In the genomic region with DNA sequence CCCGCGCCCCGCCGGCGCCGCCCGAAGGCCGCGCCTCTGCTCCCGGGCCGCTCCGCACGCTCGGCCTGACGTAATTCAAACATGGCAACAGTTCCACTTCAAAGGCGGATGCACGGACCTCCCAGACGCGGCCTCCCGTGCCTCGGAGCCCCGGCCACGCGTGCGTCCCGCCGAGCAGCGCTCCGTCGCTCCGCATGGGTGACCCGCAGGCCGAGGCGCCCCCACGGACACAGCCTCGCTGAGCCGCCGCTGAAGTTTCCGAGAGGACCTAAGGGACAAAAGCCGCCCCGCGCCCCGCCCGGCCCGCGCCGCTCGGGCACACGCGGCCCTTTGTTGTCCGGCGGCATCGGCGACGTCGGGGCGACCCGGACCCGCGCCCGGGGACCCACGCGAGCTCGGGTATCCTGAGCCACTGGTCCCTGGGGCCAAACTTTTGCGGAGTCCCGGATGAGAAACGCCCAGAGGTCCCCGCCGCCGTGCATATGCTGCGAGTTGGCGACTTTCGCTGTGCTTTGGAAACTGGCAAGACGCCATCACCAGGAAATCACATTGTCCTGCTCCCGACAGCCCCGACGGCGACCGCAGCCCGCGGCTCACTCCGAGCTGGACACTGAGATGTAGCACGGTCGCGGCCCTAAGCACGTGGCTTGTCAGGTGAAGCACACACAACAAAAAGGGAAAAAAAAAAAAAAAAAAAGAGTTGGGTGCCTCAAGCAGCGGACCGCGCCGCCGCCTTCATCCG, we compare ENCODE assay signal across 8 mouse cellular contexts. TPM values are rescaled to one million over a fixed set of nuclear protein-coding genes. Genes with fewer than 3 reads are reported as not detected.
DNase-seq lines count a peak whose midpoint lies in the region; ATAC-seq and TF ChIP-seq lines count a peak whose summit lies in the region.

No protein-coding gene starts in this region.

- under 1% methylated on average over 90 of the region's 92 CpGs for WGBS in bone marrow, adult 2 months
- WGBS in heart, embryonic 13.5 days = under 1% methylated on average over 91 of the region's 92 CpGs
- WGBS in kidney, postnatal 0 days = under 1% methylated on average over 91 of the region's 92 CpGs
- WGBS in liver, embryonic 16.5 days (ENCODE audit: insufficient replicate concordance) = under 1% methylated on average over 92 of the region's 92 CpGs
- under 1% methylated on average over 88 of the region's 92 CpGs for WGBS in neural tube, embryonic 12.5 days

- peak overlapping the region; percentile 89 for H3K9ac ChIP-seq in heart, embryonic 13.5 days
- peak overlapping the region; percentile 94 for H3K9ac ChIP-seq in kidney, postnatal 0 days (ENCODE audit: low read depth, low read length)
- H3K9ac ChIP-seq in liver, embryonic 16.5 days (ENCODE audit: low read depth, low read length) = peak overlapping the region; percentile 92
- peak overlapping the region; percentile 96 for H3K9ac ChIP-seq in neural tube, embryonic 12.5 days

- peak; percentile 56 for ATAC-seq in heart, embryonic 13.5 days (ENCODE audit: extremely low read depth, insufficient number of reproducible peaks, low FRiP score, low TSS enrichment)
- peak; percentile 70 for ATAC-seq in kidney, postnatal 0 days (replicated peaks; ENCODE audit: low FRiP score, low read depth)
- peak; percentile 66 for ATAC-seq in liver, embryonic 16.5 days (ENCODE audit: low read depth)
- peak; percentile 58 for ATAC-seq in neural tube, embryonic 12.5 days (ENCODE audit: low FRiP score, low read depth)

- peak overlapping the region; percentile 87 for H3K4me2 ChIP-seq in heart, embryonic 13.5 days
- peak overlapping the region; percentile 94 for H3K4me2 ChIP-seq in kidney, postnatal 0 days (ENCODE audit: low read length)
- H3K4me2 ChIP-seq in liver, embryonic 16.5 days (ENCODE audit: low read depth, low read length) = peak overlapping the region; percentile 98
- peak overlapping the region; percentile 76 for H3K4me2 ChIP-seq in neural tube, embryonic 12.5 days (replicated peaks)

- TF ChIP-seq CTCF in bone marrow, adult 2 months (IDR thresholded peaks at IDR 0.05; ENCODE audit: control insufficient read depth, insufficient read depth, low read length) = no peak
- no peak for TF ChIP-seq CTCF in embryonic fibroblast, embryonic 13.5 days (IDR thresholded peaks at IDR 0.05; ENCODE audit: borderline replicate concordance, insufficient read depth, low read length)
- TF ChIP-seq CTCF in kidney, postnatal 0 days (IDR thresholded peaks at IDR 0.05; ENCODE audit: low read depth) = no peak
- TF ChIP-seq CTCF in testis, adult 2 months (IDR thresholded peaks at IDR 0.05; ENCODE audit: control insufficient read depth, insufficient read depth, insufficient replicate concordance, low read depth, low read length) = no peak

- H3K36me3 ChIP-seq in heart, embryonic 13.5 days = peaks cover 17% of the 10 kb centered on the region
- H3K36me3 ChIP-seq in kidney, postnatal 0 days (ENCODE audit: insufficient read depth, low read length) = no peaks in the 10 kb centered on the region
- no peaks in the 10 kb centered on the region for H3K36me3 ChIP-seq in liver, embryonic 16.5 days (ENCODE audit: control insufficient read depth, insufficient read depth)
- H3K36me3 ChIP-seq in neural tube, embryonic 12.5 days = no peaks in the 10 kb centered on the region
- no peaks in the 10 kb centered on the region for H3K36me3 ChIP-seq in testis, adult 2 months (ENCODE audit: control insufficient read depth, insufficient read depth, low read length)

- DNase-seq in CD4-positive, CD25-positive, alpha-beta regulatory T cell, adult 2 months (ENCODE audit: low read depth, low spot score) = peak; percentile 81
- peak; percentile 79 for DNase-seq in kidney, postnatal 0 days (ENCODE audit: low spot score)

- H3K27ac ChIP-seq in bone marrow, adult 2 months (ENCODE audit: control insufficient read depth, insufficient read depth, low read depth, low read length, poor library complexity) = peak overlapping the region; percentile 46
- H3K27ac ChIP-seq in embryonic fibroblast, embryonic 13.5 days (ENCODE audit: insufficient read depth, low read length) = no peak overlapping the region; the same call in 1 of the 2 replicates
- H3K27ac ChIP-seq in heart, embryonic 13.5 days (replicated peaks) = peak overlapping the region; percentile 95
- H3K27ac ChIP-seq in kidney, postnatal 0 days = peak overlapping the region; percentile 97
- H3K27ac ChIP-seq in liver, embryonic 16.5 days (ENCODE audit: low read length) = peak overlapping the region; percentile 84
- peak overlapping the region; percentile 70 for H3K27ac ChIP-seq in neural tube, embryonic 12.5 days
- peak overlapping the region; percentile 69 for H3K27ac ChIP-seq in testis, adult 2 months (ENCODE audit: control insufficient read depth, insufficient read depth, low read depth, low read length)

- TF ChIP-seq POLR2A in bone marrow, adult 2 months (IDR thresholded peaks at IDR 0.05; ENCODE audit: borderline replicate concordance, control insufficient read depth, low read depth, low read length) = peak; percentile 29; the same call in 1 of the 2 replicates
- TF ChIP-seq POLR2A in embryonic fibroblast, embryonic 13.5 days (IDR thresholded peaks at IDR 0.05; ENCODE audit: low read depth, low read length) = peak; percentile 45; the same call in 1 of the 2 replicates
- no peak for TF ChIP-seq POLR2A in testis, adult 2 months (IDR thresholded peaks at IDR 0.05; ENCODE audit: control insufficient read depth, low read depth, low read length)

- H3K4me1 ChIP-seq in bone marrow, adult 2 months (ENCODE audit: control insufficient read depth, insufficient read depth, low read length) = no peaks in the 10 kb centered on the region; the same call in 1 of the 2 replicates
- no peaks in the 10 kb centered on the region; the same call in none of the 2 replicates for H3K4me1 ChIP-seq in embryonic fibroblast, embryonic 13.5 days (ENCODE audit: control insufficient read depth, insufficient read depth, low read length)
- peaks cover 31% of the 10 kb centered on the region for H3K4me1 ChIP-seq in heart, embryonic 13.5 days
- H3K4me1 ChIP-seq in kidney, postnatal 0 days (replicated peaks; ENCODE audit: insufficient read depth, low read length) = 0 out of 2 replicates have a peak, but pooled peaks cover 5% of the 10 kb centered on the region
- peaks cover 16% of the 10 kb centered on the region for H3K4me1 ChIP-seq in liver, embryonic 16.5 days (ENCODE audit: control insufficient read depth, low read depth, low read length)
- H3K4me1 ChIP-seq in neural tube, embryonic 12.5 days = peaks cover 17% of the 10 kb centered on the region
- H3K4me1 ChIP-seq in testis, adult 2 months (ENCODE audit: control insufficient read depth, insufficient read depth, low read length) = peaks cover 14% of the 10 kb centered on the region

- H3K9me3 ChIP-seq in heart, embryonic 13.5 days = no peaks in the 10 kb centered on the region
- no peaks in the 10 kb centered on the region for H3K9me3 ChIP-seq in kidney, postnatal 0 days (replicated peaks; ENCODE audit: low read length)
- no peaks in the 10 kb centered on the region for H3K9me3 ChIP-seq in liver, embryonic 16.5 days (replicated peaks; ENCODE audit: control insufficient read depth, low read length)
- no peaks in the 10 kb centered on the region for H3K9me3 ChIP-seq in neural tube, embryonic 12.5 days

- no peaks in the 10 kb centered on the region for H3K27me3 ChIP-seq in heart, embryonic 13.5 days (replicated peaks)
- H3K27me3 ChIP-seq in kidney, postnatal 0 days (ENCODE audit: insufficient read depth, low read length) = no peaks in the 10 kb centered on the region
- no peaks in the 10 kb centered on the region for H3K27me3 ChIP-seq in liver, embryonic 16.5 days (ENCODE audit: control insufficient read depth, insufficient read depth, low read depth, low read length)
- H3K27me3 ChIP-seq in neural tube, embryonic 12.5 days (replicated peaks) = no peaks in the 10 kb centered on the region
- no peaks in the 10 kb centered on the region for H3K27me3 ChIP-seq in testis, adult 2 months (ENCODE audit: control insufficient read depth, insufficient read depth, low read length)

- peak overlapping the region; percentile 96 for H3K4me3 ChIP-seq in bone marrow, adult 2 months (replicated peaks; ENCODE audit: control insufficient read depth, low read depth, low read length)
- peak overlapping the region; percentile 76 for H3K4me3 ChIP-seq in embryonic fibroblast, embryonic 13.5 days (ENCODE audit: insufficient read depth, low read length)
- H3K4me3 ChIP-seq in heart, embryonic 13.5 days = peak overlapping the region; percentile 92
- H3K4me3 ChIP-seq in kidney, postnatal 0 days (replicated peaks; ENCODE audit: low read depth, low read length) = peak overlapping the region; percentile 87
- H3K4me3 ChIP-seq in liver, embryonic 16.5 days (ENCODE audit: low read depth, low read length) = peak overlapping the region; percentile 89
- H3K4me3 ChIP-seq in neural tube, embryonic 12.5 days = peak overlapping the region; percentile 94
- H3K4me3 ChIP-seq in testis, adult 2 months (ENCODE audit: control insufficient read depth, low read depth, low read length) = peak overlapping the region; percentile 83

RNA-seq across cellular contexts. Expression of gene Sinhcaf, which starts 1.3 kb away (rescaled TPM):
- polyA plus RNA-seq in bone marrow, adult 2 months (2011; ENCODE audit: insufficient read depth, insufficient read length, low replicate concordance, missing spikeins) = 22.2 and 39.9 TPM in 2 replicates
- polyA plus RNA-seq in embryonic fibroblast, embryonic 13.5 days (2011; ENCODE audit: insufficient read length, low read depth, missing spikeins) = 22.9 and 26.5 TPM in 2 replicates
- polyA plus RNA-seq in heart, embryonic 13.5 days (2015; fragmentation: Nextera tagmentation; extraction: Ambion mirVana) = 65.0 and 79.9 TPM in 2 replicates
- polyA plus RNA-seq in kidney, postnatal 0 days (2015; fragmentation: Nextera tagmentation; extraction: Ambion mirVana) = 103 and 107 TPM in 2 replicates
- 11.8 and 12.7 TPM in 2 replicates for polyA plus RNA-seq in liver, embryonic 16.5 days (2015; fragmentation: Nextera tagmentation; extraction: Ambion mirVana)
- 169 and 174 TPM in 2 replicates for polyA plus RNA-seq in neural tube, embryonic 12.5 days (2016; fragmentation: Nextera tagmentation; extraction: Ambion mirVana)
- 1.9 and 3.3 TPM in 2 replicates for polyA plus RNA-seq in testis, adult 2 months (2012; rRNA removed)

RNA-seq across cellular contexts. Expression of gene Caprin2, which starts 48.9 kb away (rescaled TPM):
- 9.6 and 16.0 TPM in 2 replicates for polyA plus RNA-seq in bone marrow, adult 2 months (2011; ENCODE audit: insufficient read depth, insufficient read length, low replicate concordance, missing spikeins)
- polyA plus RNA-seq in embryonic fibroblast, embryonic 13.5 days (2011; ENCODE audit: insufficient read length, low read depth, missing spikeins) = 10.4 and 10.5 TPM in 2 replicates
- 11.6 and 11.7 TPM in 2 replicates for polyA plus RNA-seq in heart, embryonic 13.5 days (2015; fragmentation: Nextera tagmentation; extraction: Ambion mirVana)
- 10.1 and 12.6 TPM in 2 replicates for polyA plus RNA-seq in kidney, postnatal 0 days (2015; fragmentation: Nextera tagmentation; extraction: Ambion mirVana)
- 3.9 and 4.1 TPM in 2 replicates for polyA plus RNA-seq in liver, embryonic 16.5 days (2015; fragmentation: Nextera tagmentation; extraction: Ambion mirVana)
- polyA plus RNA-seq in neural tube, embryonic 12.5 days (2016; fragmentation: Nextera tagmentation; extraction: Ambion mirVana) = 15.9 TPM in 2 replicates
- 11.6 and 16.8 TPM in 2 replicates for polyA plus RNA-seq in testis, adult 2 months (2012; rRNA removed)
